Mouse (Mus musculus): ENCODE measurements around the gene Mbnl2.

The Mbnl2 gene

DNA sequence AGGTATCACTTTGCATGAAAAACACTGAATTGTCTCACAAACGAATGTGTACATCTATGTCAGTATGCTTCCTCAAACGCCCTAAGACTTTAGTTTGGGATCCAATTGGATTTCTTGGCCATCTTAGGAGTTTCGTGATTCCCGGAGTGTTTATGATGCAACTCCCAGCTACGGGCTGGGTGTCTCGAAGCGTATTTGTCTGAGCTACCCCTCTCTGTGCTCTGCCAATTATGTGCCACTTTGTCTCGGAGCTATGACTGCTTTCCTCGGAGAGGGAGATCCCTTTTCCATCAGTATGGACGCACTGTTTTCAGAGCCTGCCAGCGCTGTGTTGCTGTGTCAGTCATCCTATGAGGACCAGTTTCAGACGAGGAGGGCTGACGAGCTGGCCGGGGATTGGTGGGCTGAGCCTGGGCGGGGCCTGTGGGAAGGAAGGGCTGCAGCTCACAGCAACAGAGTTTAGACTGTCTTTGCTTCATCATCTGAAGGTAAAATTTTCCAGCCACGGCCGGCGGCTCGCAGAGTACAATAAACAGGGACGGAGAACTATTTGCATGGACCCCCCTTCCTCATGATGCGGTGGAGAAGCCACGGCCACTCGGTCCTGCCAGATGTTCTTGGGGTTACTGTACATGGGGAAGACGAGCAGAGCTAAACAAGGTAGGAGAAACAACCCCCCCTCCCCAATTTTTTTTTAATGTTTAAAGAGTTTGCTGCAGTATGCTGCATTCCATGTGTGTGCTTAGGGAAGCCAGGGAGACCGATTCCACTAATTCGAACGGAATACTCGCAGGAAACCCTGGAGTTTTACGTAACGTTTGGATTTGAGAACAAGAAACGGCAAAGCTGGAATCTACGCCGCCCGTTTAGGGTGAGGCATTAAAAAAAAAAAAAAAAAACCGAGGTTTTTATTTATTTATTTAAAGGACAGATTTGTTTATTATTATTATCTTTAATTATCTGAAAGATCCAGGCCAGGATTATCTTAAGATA is at the start of gene Mbnl2:
Gene Mbnl2 (plus strand): TSS at position 424 of the 993 bp plus-strand sequence.
- peak; percentile 96 for DNase-seq

DNA sequence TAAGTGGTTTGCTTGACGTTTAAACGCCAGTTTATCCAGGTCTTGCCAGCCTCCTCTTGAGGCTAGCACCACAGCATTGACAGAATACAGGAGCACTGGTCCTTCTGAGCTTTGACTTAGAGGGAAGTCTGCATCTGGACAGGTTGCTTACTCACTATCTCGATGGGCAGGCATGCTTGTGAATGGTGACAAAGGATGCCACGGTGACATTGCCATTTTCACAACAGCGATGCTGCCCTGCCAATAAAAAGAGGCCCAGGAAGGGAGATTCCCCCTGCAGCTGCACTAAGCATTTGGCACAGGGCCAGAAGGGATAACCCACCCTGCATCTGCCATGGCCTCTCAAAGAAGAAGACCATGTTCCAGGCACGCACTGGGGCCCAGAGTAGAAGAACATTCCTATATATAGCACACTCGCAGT is 43.4 kb upstream of the Mbnl2 start:
- DNase-seq, result no peak

DNA sequence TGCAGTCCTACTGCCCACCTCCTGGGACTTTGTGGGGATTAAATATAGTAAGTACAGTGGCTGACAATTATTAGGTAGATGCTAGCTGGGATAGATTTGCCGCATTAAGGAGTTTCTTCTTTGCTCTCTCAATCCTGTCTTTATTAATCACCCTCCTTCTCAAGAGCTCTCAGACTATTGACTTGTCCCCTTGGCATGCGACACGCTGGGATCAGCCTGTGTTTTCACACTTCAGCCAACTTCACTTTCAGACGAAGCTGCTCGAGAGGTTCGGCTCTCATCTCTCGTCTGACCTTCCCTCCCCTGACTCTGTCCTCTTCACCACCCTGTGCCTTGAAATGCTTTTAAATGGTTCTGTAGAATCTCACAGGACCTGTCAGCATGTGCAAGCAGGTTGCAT is 39.9 kb upstream of the Mbnl2 start:
- no peak for DNase-seq

DNA sequence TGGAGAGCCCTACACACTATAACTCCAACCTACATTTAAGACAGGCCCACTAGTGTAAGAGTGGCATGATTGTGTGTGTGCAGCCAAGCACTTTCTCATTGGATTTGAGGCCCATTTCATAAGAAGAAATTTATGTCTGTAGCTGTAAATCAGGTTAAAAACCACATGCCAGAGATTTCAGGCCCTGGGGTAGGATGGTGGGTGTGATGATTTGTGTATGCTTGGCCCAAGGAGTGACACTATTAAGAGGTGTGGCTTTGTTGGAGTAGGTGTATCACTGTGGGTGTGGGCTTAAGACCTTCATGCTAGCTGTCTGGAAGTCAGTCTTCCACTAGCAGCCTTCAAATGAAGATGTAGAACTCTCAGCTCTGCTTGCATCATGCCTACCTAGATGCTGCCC is 37.0 kb upstream of the Mbnl2 start:
- DNase-seq, result no peak

DNA sequence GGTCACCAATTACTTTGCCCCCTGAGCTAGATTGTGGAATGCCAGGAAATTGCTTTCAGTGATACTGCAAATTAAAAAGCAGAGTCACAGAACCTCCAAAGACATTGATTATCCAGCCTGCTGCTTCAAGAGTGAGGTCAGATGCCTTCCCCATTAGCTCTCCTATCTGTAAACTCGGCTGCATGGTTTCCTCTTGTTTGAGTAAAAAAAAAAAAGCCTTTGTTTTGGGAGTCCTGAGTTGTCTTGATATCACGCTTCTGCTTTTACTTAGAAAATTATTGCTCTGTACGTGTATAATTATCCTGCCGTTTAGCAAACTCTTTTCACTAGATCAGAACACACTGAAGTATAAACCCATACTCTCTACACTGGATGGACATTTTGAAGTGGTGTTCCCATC is 35.3 kb upstream of the Mbnl2 start:
- DNase-seq, result no peak

DNA sequence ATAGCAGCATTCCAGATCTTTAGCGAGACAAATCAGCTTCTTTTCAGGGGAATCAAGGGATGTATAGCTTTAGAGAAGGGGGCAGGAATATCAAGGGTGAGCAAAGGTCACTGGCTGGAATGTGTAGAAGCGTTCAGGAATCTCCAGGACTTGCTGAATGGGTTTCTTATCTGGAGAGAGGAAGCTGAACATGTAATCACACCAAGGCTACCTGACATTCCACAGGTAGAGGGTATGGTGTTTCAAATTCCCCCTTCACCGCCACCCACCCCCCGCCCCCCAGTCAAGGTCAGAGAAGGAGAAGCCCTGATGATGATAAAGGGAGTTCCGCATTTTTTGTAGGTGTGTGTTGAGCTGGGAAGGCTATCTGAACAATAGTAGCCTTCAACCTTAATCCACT is 32.8 kb upstream of the Mbnl2 start:
- DNase-seq, result no peak

DNA sequence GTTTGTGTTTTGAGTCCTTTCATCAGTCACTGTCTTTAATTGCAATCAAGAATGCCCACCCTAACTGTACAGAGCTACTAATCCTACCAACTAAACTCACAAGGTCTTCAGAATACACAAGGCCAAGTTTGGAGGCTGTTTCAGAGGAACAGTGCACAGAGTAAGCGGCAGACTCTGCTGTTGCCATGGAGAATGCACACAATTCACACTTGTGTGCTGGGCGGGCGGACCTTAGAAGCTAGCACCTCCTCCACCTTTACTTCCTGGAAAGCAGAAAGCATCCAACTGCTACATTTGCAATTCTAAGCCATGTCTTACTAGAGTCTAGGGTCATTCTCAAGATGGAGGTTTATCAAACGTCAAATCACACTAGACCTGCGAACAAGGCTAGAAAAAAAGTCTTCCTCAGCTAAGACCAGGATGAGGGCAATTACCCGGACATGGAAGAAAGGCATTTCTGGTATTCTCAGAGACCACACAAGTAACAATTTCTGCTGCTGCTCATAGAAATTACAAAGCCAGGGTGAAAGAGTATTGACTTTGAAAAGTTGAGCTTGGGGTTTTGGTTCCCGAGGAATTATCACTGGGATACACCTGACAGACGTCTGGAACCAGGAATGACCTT is 30.3 kb upstream of the Mbnl2 start:
- no peak for DNase-seq

DNA sequence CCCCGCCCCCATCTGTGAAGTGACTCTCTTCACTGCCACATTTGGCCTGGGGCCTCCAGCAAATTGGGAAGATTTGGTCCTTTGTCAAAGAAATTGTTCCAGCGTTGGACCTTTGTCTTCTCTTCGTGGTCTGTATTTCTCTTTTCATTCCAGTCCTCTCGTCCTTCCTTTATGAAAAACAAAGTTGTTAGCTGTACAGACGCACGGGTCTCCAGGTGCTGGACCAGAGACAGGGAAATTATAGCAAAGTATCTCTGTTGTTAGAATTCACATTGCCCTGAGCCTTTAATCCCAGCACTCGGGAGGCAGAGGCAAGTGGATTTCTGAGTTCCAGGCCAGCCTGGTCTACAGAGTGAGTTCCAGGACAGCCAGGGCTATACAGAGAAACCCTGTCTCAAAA is 22.1 kb upstream of the Mbnl2 start:
- no peak for DNase-seq

DNA sequence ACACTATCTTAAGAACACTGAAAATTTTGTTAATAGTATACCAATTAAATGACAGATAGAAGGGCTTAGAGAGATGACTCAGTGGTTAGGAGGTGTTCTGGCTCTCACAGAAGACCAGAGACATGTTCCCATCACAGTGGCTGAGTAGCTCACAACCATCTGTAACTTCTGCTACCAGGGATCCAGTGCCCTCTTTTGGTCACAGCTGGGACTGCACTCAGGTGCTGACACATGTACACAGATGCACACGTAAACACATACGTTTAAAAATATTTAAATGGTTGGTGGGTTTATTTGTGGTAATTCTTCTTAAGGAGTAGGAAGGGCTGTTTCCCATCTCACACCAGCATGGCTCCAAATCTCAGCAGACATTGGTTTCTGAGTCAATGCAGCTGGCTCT is 19.3 kb upstream of the Mbnl2 start:
- no peak for DNase-seq

DNA sequence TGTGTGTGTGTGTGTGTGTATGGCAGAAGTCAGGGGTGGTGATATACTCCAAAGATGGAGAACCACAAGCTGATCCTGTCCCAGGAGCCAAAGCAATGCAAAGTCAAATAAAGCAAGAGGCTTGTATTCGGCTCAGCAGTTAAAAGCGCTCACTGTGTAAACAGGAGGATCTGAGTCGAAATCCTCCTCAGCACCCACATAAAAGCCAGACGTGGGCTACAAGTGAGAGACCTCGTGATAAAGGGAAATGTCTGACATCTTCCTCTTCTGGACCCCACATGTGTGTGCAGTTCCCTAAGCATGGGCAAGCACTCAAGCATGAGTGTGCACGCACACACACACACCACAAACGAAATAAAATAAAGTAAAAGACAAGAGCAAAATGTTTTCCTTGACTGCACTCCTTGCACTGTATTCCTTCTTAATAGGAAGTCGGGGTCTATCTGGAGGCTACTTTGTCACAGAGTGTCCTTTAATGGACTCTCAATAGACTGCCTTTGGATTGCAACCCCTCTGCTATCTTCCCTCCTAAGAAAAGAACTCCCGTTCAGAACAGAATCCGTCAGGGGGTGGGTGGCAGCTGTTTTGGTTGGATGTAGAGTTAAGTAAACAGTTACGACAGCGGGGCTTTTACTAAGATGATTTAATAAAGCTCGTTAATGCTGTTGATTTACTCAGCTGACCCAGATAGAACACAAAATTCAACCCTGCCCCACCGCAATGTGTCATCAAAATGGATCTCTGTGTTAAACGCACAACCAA is 18.7 kb upstream of the Mbnl2 start:
- peak; percentile 44 for DNase-seq

DNA sequence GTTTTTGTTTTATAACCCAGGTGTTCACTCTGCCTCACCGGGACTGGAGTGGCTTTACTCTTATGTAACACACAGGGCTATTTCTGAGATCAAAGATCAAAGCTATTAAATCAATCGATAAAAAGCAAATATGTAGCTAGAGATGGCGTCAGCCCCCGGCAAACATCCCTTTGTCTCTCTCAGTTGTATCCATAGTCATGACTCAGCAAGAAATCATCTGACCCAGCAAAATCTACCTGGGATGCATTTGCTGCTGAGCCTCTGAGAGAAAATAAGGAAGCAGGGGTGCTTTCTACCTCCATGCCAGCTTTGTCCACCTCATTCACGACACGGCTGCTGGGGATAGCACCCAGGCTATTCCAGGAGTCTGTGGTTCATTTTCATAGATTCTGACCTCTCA is 18.0 kb upstream of the Mbnl2 start:
- DNase-seq, result no peak

DNA sequence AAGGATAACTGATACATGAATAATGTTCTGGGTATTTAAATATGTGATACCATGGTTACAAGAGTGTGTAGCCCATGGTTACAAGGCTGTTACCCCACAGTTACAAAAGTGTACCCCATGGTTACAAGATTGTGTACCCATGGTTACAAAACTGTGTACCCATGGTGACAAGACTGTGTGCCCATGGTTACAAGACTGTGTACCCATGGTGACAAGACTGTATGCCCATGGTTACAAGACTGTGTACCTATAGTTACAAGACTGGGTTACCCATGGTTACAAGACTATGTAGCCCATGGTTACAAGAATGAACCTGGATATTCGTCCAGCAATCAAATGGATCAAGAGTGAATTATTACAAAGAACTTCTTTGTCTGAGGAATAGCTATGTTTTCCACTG is 16.0 kb upstream of the Mbnl2 start:
- DNase-seq, result no peak

DNA sequence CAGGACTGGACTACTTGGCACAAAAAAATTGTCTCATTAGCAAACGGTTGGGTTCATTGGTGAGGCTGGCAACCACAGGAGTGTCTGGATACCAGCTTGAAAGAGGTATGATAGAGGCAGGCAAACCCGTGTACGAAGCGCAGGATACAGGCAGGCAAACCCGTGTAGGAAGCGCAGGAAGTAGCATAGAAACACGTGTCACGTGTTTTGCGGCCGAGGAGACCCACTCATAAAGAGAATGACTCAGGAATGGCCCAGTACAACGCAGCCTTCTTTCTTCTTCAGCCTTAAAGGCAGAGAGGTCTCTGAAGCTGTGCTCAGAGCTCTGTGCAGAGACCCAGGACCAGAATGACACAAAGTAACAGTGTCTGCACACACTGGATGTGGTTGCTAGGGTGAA is 13.9 kb upstream of the Mbnl2 start:
- DNase-seq, result no peak

DNA sequence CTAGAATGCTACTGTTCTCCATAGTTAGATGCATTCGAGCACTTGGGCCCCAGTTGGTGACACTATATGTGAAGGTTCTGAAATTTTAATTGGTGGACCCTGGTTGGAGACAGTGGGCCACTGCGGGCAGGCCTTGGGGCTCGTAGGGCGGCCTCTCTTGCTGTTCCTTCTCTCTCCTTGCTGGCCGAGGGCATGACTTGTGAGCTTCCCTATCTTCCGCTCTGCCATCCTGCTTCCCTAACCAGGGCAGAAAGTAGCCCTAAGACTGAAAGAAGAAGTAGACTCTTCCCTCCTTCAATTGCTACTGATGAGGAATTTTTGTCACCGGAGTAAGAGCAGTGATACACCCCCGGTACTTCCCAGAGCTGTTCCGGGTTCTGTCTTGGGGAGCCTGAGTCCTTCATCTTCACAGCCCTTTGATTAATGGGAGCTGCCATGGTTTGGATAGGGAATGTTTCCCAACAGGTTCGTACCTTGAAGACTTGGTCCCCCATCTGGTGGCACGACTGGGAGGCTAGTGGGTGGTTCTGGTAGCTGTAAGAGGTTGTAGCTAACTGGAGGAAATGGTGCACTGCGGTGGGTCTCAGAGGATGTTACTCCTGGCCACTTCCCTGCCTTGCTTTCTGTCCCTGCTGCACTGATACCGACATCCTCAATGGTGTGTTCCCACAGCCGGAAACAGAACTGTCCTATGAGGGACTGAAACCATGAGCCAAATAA is 12.6 kb upstream of the Mbnl2 start:
- no peak for DNase-seq

DNA sequence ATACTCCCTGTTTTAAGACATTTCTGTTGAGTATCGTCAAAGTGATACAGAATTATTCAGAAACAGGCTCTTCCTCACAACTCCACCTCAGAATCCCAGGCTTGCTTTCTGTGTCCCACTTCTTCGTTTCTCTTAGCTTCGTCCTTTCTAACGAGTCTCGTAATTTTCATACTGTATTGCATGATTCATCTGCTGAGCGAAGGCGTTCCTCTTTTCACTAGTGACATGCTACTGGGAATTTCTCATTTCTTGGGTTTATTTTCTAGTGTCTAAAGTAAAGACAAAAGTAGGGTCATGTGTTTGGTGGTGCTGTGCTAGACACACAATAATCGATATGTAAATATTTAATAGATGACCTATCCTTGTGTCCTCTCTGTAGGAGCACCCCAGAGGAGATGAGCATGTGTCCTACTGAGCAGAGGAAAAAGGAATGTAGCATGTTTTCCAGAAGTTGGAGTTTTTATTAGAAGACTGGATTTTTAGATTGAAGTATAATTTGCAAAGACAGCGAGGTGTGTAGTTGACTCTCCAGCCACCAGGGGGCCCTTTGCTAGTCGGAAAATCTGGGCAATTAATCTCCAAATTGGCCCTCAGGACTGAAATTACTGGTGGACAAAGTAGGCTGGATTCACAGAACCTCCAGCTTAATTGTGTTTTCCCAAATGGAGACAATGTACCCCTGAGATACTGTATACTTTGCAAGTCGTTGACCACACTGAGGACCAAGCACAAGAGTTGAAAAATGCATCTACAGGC is 11.9 kb upstream of the Mbnl2 start:
- DNase-seq, result peak; percentile 63

DNA sequence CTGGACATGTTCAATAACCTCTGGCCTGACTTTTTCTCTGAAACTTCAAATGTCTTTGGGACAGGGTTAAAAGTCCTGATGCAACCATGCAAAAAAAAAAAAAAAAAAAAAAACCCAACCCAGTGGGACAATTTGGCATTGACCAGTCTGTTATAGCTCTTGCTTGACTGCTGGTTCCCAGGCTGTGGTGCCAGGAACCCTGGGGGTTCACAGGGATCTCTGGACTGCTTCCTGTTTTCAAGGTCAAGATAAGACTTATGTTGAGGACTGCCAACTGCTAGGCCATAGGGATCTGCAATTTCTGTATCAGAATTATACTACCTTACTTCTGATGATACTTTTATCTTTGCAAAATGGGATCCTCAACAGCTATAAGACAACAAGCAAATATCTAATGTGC is 9.6 kb upstream of the Mbnl2 start:
- DNase-seq, result no peak

DNA sequence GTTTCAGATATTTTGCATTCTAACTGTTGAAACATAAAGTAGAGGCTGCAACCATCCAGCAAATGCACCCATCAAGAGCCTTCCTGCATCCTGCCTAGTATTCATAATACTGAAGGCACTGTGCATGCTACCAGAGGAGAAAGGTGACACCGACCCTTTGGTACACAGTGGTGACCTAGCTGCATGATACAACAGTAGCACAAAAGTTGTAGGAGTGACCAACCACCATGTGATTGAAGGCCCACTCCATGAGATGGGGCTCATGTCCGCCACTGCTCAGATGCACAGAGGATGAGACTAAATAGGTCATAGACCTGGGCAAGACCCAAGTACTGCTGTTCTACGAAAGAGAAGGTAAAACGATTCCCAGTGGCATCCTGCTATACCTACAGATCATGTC is 8.3 kb upstream of the Mbnl2 start:
- DNase-seq, result no peak

DNA sequence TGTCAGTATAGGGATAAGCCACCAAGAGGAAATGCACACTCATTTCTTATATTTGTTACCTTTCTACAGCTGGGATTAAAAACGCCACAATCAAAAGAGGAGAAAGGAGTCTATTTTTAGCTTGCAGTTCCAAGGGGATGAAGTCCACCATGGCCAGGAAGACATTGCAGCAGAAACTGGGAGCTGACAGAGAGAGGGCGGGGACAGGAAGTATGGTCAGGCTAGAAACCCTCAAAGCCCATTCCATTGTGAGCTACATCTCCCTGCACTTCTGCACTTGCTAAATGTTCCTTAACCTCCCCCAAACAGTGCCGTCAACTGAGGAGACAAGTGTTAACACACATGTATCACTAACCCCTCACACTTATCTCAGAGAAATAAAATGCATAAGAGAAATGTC is 5.4 kb upstream of the Mbnl2 start:
- no peak for DNase-seq

DNA sequence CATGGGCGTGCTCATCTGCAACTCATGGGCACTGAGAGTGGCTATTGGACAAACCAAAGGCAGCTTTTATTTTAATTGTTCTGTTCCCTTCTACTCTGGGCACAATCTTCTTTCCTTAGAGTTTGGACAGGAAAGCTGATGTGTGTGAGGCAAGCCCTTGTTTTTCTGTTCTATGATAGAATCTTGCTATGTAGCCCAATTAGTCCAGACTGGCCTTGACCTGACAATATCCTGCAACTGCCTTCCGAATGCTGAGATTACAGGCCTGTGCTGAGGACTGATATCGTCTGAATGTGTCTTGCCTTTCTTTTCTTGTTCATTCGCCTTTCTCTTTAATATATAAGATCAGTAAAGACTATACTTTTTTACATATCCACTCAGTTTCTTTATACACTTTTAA is 4.8 kb upstream of the Mbnl2 start:
- no peak for DNase-seq

DNA sequence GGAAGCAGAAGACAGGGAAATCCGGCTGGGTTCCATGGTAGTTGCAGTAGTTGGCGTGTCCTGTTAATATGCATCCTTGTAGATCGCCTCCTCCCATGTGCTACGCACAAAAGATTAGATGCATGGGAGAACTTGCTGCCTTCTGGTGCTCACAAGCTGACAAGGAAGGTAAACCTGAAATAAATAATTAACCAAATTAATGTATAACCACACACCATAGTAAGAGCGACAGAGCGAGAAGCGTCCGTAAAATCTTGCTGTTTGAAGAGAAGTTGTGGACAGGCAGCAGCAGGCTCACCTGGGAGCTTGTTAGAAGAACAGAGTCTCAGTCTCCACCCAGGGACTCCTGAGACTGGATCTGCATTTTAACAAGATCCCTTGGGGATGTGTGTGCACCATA is 4.4 kb upstream of the Mbnl2 start:
- DNase-seq, result peak; percentile 60

DNA sequence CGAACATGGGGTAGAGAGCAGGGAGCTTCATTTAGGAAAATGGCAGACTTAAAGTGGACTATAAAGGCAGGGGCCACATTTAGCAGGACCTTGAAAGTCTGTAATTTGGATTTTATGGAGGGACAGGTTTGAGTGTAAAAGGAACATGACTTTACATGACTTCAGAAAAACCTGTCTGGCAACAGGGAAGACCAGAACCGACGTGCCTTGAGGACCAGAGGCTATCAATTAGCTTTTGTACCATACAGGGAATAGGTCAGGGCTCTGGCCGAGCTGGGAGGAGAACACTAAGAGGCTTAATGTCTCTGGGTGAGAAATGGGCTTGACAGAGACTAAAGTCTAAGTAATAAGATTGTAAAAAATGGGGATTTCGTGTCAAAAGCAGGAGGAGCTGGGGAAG is 1.7 kb upstream of the Mbnl2 start:
- DNase-seq, result no peak

DNA sequence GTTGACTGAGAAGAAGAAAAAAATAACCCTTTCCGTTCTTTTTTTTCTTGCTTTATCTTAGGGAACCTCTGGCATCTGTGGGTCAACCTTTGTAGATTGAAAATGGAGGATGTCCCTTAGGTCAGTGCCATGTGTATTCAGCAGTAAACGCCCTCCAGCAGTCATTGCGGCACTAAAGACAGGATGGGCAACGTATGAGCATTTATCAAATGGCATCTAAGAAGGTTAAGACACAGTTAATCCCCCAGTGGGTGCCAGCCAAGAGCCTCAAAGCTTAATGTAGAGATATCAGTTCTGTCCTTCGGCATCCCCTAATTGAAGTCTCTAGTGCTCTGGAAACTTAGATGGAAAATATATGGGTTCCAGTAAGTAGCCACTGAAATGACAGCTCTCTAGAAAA is 723 bp upstream of the Mbnl2 start:
- DNase-seq, result no peak

Data from kidney, postnatal 14 days (tissue).